Mouse (Mus musculus) hindbrain, postnatal 0 days (tissue): ENCODE data around the gene Itgae. TPM values are rescaled to one million over a fixed set of nuclear protein-coding genes. Genes with fewer than 3 reads are reported as not detected.

Experiments used
- ATAC-seq: fragments of 200-750 bp; cut with Nextera tagmentation; 2 replicates; pipeline ENCODE4 v1.8.0; 2017; ENCODE audit warnings: mild to moderate bottlenecking, moderate TSS enrichment, moderate library complexity
- DNase-seq: peaks from one replicate; pipeline ENCODE4 v3.0.0-alpha.2; 2015; ENCODE audit warnings: low spot score
- H3K27ac ChIP-seq: fragments of 300-500 bp; sonication (generic); 2 replicates; pipeline ENCODE4 v1.5.1; 2014; ENCODE audit warnings: mild to moderate bottlenecking
- H3K27me3 ChIP-seq: fragments of 300-500 bp; sonication (generic); 2 replicates; pipeline ENCODE4 v1.6.1; 2014; ENCODE audit warnings: low read length, mixed read lengths; ENCODE audit not compliant: insufficient read depth
- H3K36me3 ChIP-seq: fragments of 300-500 bp; sonication (generic); 2 replicates; pipeline ENCODE4 v1.6.1; 2014; ENCODE audit warnings: low read length, mixed read lengths; ENCODE audit not compliant: insufficient read depth
- H3K4me1 ChIP-seq: fragments of 300-500 bp; sonication (generic); 2 replicates; pipeline ENCODE4 v1.6.1; 2014; ENCODE audit warnings: antibody characterized with exemption, low read length, mixed read lengths; ENCODE audit not compliant: insufficient read depth
- H3K4me2 ChIP-seq: fragments of 300-500 bp; sonication (generic); 2 replicates; pipeline ENCODE4 v1.6.1; 2014; ENCODE audit warnings: low read depth, mild to moderate bottlenecking, low read length, moderate library complexity, mixed read lengths
- H3K4me3 ChIP-seq: fragments of 300-500 bp; sonication (generic); 2 replicates; pipeline ENCODE4 v1.5.1; 2014; ENCODE audit warnings: low read length
- H3K9ac ChIP-seq: fragments of 300-500 bp; sonication (generic); replicated peaks from 2 replicates; pipeline ENCODE4 v1.6.1; 2014; ENCODE audit warnings: mild to moderate bottlenecking, low read length, moderate library complexity, mixed read lengths
- H3K9me3 ChIP-seq: fragments of 300-500 bp; sonication (generic); 2 replicates; pipeline ENCODE4 v1.6.1; 2016; ENCODE audit warnings: low read length, mixed read lengths
- CTCF ChIP-seq: IDR thresholded peaks from 2 replicates; pipeline ENCODE4 v1.5.1; 2016; ENCODE audit warnings: antibody characterized with exemption, control low read depth, low read depth
- WGBS: fragments of 180-500 bp; shearing (Covaris S2); extraction: QIAGEN DNeasy Blood & Tissue Kit; methylation state at CpG from one replicate; pipeline ENCODE4 v1.1.7; 2014; 5-methylcytosine and 5-hydroxymethylcytosine counted together
- polyA plus RNA-seq: library from polyadenylated mRNA; unstranded; fragments of >200 nt; fragmentation: Nextera tagmentation; extraction: Ambion mirVana; gene quantifications from 2 replicates; pipeline ENCODE4 v1.2.1, GENCODE M21; 2015
- total RNA-seq: library from RNA; depleted of rRNA; stranded (reverse); fragments of >200 nt; gene quantifications from 2 replicates; pipeline ENCODE4 v1.2.3, GENCODE M21; 2014; rRNA removed

Itgae gene
- total RNA-seq (0.16 and 0.18 TPM in 2 replicates), polyA plus RNA-seq (0.14 and 0.31 TPM in 2 replicates)

- no peak for TF ChIP-seq CTCF
- ATAC-seq = no peak
- WGBS = 89% methylated on average over 4 of the region's 4 CpGs
- Histone ChIP-seq H3K27ac (no peak within 1 kb of the TSS), H3K4me2 (no peak within 1 kb of the TSS), H3K36me3 (no peaks in the 10 kb centered on the region), H3K4me1 (no peaks in the 10 kb centered on the region), H3K9ac (no peak within 1 kb of the TSS), H3K9me3 (no peaks in the 10 kb centered on the region), H3K27me3 (no peaks in the 10 kb centered on the region), H3K4me3 (no peak within 1 kb of the TSS)
- DNase-seq = no peak
Measured at GRCm38 (mm10) chr11:73090283-73090682, at the start of gene Itgae. Itgae (plus strand) TSS chr11:73090583.

DNA sequence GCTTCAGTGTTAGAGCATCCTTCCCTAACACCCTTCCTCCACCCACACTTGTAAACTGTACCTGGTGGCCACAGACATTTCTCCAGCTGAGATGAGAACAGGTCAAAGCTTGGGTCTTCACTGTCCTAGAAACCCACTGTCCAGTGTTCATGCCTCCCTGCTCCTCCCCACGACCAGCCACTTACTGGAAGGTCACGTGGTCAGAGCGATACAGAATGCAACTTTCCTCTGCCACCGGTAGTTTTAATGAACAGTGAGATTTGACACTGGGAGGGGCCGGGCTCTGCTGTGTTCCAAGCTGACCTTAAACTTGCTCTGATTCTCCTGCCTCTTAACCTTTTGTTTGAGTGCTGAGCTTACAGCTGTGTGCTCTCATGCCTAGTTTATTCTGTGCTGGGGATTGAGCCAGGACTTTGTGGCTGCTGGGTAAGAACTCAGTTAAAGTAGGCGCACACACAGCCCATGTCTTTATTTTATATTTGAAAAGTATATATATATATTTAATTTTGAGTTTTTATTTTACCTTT is 46.1 kb upstream of the Itgae start:
- 58% methylated on average over 6 of the region's 6 CpGs for WGBS
- Histone ChIP-seq H3K36me3 (peaks cover 11% of the 10 kb centered on the region; the same call in 1 of the 2 replicates), H3K9me3 (no peaks in the 10 kb centered on the region), H3K27ac (no peak overlapping the region), H3K4me2 (no peak overlapping the region), H3K4me3 (no peak overlapping the region), H3K9ac (no peak overlapping the region), H3K27me3 (no peaks in the 10 kb centered on the region), H3K4me1 (0 out of 2 replicates have a peak, but pooled peaks cover 5% of the 10 kb centered on the region)
- DNase-seq (no peak), ATAC-seq (no peak)
- no peak for TF ChIP-seq CTCF

GRCm38 (mm10) chr11:73044789-73045188 is 45.6 kb upstream of the Itgae start:
- ATAC-seq = no peak
- DNase-seq = no peak

DNA sequence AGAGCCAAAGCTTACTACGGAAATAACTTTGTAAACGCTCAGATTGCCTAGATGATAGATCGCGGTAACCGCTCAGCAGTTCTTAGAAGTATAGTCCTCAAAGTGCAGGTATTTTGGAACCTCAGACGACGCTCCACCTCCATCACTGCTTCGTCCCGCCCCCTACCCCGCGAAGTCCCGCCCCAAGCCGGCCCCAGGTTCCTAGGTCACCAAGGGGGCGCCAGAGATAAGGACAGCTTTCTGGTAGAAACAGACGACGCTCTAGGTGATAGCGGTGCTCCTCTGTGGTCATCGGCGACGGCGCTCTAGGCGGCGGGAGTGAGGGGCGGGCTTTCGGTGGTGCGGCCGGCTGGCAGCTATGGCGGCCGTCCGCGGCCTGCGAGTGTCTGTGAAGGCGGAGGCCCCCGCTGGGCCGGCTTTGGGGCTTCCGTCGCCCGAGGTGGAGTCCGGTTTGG is 42.8 kb upstream of the Itgae start, which contains the start of gene Ncbp3:
TSS of gene Ncbp3 (plus strand) at position 242 of the 455 bp plus-strand sequence.
- Histone ChIP-seq H3K27me3 (no peaks in the 10 kb centered on the region), H3K27ac (peak within 1 kb of the TSS; percentile 87), H3K4me2 (peak within 1 kb of the TSS; percentile 64), H3K4me1 (0 out of 2 replicates have a peak, but pooled peaks cover 5% of the 10 kb centered on the region), H3K4me3 (peak within 1 kb of the TSS; percentile 82), H3K36me3 (peaks cover 15% of the 10 kb centered on the region; the same call in 1 of the 2 replicates), H3K9ac (peak within 1 kb of the TSS; percentile 87), H3K9me3 (no peaks in the 10 kb centered on the region)
- TF ChIP-seq CTCF = peak; percentile 82
- DNase-seq (peak; percentile 99), ATAC-seq (peak; percentile 97)
- WGBS = under 1% methylated on average over 38 of the region's 39 CpGs

More at GRCm38 (mm10) chr11:73044789-73045188, 45.6 kb upstream of the Itgae start:
- 0 out of 2 replicates have a peak, but pooled peaks have one; percentile 13 for TF ChIP-seq CTCF
- Histone ChIP-seq H3K27ac (no peak overlapping the region), H3K9me3 (no peaks in the 10 kb centered on the region), H3K9ac (no peak overlapping the region), H3K27me3 (no peaks in the 10 kb centered on the region), H3K4me1 (0 out of 2 replicates have a peak, but pooled peaks cover 5% of the 10 kb centered on the region), H3K4me2 (no peak overlapping the region), H3K4me3 (no peak overlapping the region), H3K36me3 (peaks cover 11% of the 10 kb centered on the region; the same call in 1 of the 2 replicates)
- 74% methylated on average over 4 of the region's 4 CpGs for whole genome bisulfite sequencing

DNA sequence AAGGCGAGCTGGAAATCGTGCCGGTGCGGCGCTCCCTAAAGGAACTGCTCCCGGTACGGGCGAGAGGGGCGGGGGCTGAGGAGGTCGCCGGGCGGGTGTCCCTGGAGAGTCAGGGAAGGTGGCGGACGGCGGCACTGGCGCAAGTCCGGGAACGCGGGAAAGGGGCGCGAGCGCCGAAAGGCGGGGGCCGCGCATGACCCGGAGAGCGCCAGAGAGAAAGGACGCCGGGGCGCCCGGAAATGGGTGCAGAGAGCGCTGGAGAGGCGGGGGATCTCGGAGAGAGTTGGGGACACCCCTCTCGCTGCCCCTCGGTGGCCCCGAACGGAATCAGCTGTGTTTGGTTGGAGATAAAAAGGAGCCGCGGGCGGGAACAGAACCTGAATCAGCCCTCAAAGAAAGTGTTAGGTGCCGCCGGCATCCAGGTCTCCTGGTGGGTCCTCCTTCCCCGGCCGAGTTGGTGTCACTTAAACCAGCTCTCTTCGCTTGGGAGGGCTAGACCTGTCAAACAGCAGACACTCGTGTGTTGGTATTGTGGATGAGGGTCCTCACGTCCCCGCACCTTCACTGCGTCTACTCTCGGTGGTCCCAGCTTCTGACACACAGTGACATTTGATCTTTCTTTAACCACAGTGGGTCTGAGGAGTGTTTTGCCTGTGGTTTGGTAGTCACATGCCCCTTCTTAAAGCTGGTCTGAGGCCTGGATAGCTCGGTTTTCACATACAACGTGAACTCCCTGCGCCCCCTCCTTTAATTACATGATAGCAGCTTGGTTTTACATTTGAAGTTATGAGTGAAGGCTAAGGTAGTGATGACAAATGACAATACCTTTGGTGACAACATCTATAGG is 42.1 kb upstream of the Itgae start:
- no peaks in the 10 kb centered on the region for H3K9me3 ChIP-seq
- no peak for DNase-seq

DNA sequence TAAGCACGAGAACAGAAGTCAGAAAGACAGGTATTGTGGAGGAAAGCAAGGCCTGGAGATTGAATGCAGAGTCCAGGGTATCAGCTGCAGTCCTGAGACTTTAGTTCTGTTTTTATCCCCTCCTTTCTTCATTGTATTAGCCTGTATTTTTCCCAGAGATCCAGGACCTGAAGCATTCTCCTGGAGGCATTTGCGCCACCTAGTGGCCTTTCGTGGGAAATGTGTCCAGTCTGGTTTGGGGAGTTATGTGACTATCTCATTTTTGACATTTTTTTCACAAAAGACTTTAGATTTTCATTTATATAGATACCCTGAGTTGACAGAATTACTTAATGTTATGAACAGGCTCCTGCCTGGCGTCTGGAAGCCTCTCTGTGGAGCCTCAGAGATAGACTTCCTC is 41.0 kb upstream of the Itgae start:
- TF ChIP-seq CTCF = peak; percentile 89
- DNase-seq (peak; percentile 90), ATAC-seq (no peak)
- H3K4me3 ChIP-seq = 0 out of 2 replicates have a peak overlapping the region, but pooled peaks have one; percentile 82
- no peaks in the 10 kb centered on the region for H3K27me3 ChIP-seq
- H3K36me3 ChIP-seq = peaks cover 29% of the 10 kb centered on the region; the same call in 1 of the 2 replicates
- no peaks in the 10 kb centered on the region for H3K9me3 ChIP-seq
- 1% methylated on average over 4 of the region's 4 CpGs for WGBS
- H3K4me2 ChIP-seq = peak overlapping the region; percentile 64
- H3K9ac ChIP-seq = no peak overlapping the region
- H3K4me1 ChIP-seq = 0 out of 2 replicates have a peak, but pooled peaks cover 5% of the 10 kb centered on the region
- H3K27ac ChIP-seq = no peak overlapping the region

More for the DNA sequence above, 42.1 kb upstream of the Itgae start:
- H3K4me3 ChIP-seq = peak overlapping the region; percentile 82
- TF ChIP-seq CTCF = no peak
- 0 out of 2 replicates have a peak, but pooled peaks cover 5% of the 10 kb centered on the region for H3K4me1 ChIP-seq
- H3K9ac ChIP-seq = peak overlapping the region; percentile 87
- H3K27ac ChIP-seq = peak overlapping the region; percentile 87
- peak overlapping the region; percentile 64 for H3K4me2 ChIP-seq
- WGBS = 2% methylated on average over 55 of the region's 55 CpGs
- H3K27me3 ChIP-seq = no peaks in the 10 kb centered on the region
- H3K36me3 ChIP-seq = peaks cover 19% of the 10 kb centered on the region; the same call in 1 of the 2 replicates
- peak; percentile 70 for ATAC-seq
